Mouse (Mus musculus): ENCODE measurements around the gene Tas2r107.

GRCm38 (mm10) chr6:131660049-131660448 lies at the start of gene Tas2r107:
- TF ChIP-seq CTCF (IDR thresholded peaks at IDR 0.05; ENCODE audit: borderline replicate concordance, insufficient read depth, low read depth, low read length) (no peak), POLR2A (IDR thresholded peaks at IDR 0.05; ENCODE audit: borderline replicate concordance, insufficient read depth, low read length) (no peak)

All from cerebellum, adult 2 months (tissue).